Mouse (Mus musculus) intestine, embryonic 14.5 days (tissue): ENCODE measurements around the gene March1. TPM values are rescaled to one million over a fixed set of nuclear protein-coding genes. Genes with fewer than 3 reads are reported as not detected.

ENCODE experiments used
- ATAC-seq: fragments of 200-750 bp; cut with Nextera tagmentation; replicated peaks from 2 replicates; pipeline ENCODE4 v1.8.0; 2017; ENCODE audit warnings: low read depth, moderate number of reproducible peaks, moderate TSS enrichment, moderate library complexity; ENCODE audit not compliant: low FRiP score, low TSS enrichment
- DNase-seq: peaks from one replicate; pipeline ENCODE4 v3.0.0-alpha.2; 2018; ENCODE audit warnings: low spot score
- H3K27ac ChIP-seq: fragments of 300-500 bp; sonication (generic); 2 replicates; pipeline ENCODE4 v1.5.1; 2014; ENCODE audit warnings: low read depth, mild to moderate bottlenecking, control low read depth
- H3K27me3 ChIP-seq: fragments of 300-500 bp; sonication (generic); replicated peaks from 2 replicates; pipeline ENCODE4 v1.6.1; 2014; ENCODE audit warnings: low read length, control low read depth; ENCODE audit not compliant: control insufficient read depth, insufficient read depth
- H3K36me3 ChIP-seq: fragments of 300-500 bp; sonication (generic); 2 replicates; pipeline ENCODE4 v1.6.1; 2014; ENCODE audit warnings: low read length, control low read depth; ENCODE audit not compliant: control insufficient read depth, insufficient read depth
- H3K4me1 ChIP-seq: fragments of 300-500 bp; sonication (generic); replicated peaks from 2 replicates; pipeline ENCODE4 v1.6.1; 2014; ENCODE audit warnings: low read length, control low read depth, mixed read lengths; ENCODE audit not compliant: control insufficient read depth, insufficient read depth
- H3K4me2 ChIP-seq: fragments of 300-500 bp; sonication (generic); 2 replicates; pipeline ENCODE4 v1.6.1; 2014; ENCODE audit warnings: low read length
- H3K4me3 ChIP-seq: fragments of 300-500 bp; sonication (generic); 2 replicates; pipeline ENCODE4 v1.5.1; 2014; ENCODE audit warnings: low read depth, low read length, control low read depth, mixed read lengths
- H3K9ac ChIP-seq: fragments of 300-500 bp; sonication (generic); 2 replicates; pipeline ENCODE4 v1.6.1; 2014; ENCODE audit warnings: mild to moderate bottlenecking, low read length
- H3K9me3 ChIP-seq: fragments of 300-500 bp; sonication (generic); 2 replicates; pipeline ENCODE4 v1.6.1; 2016; ENCODE audit warnings: low read length, control low read depth; ENCODE audit not compliant: control insufficient read depth
- WGBS: fragments of 180-500 bp; shearing (Covaris S2); extraction: QIAGEN DNeasy Blood & Tissue Kit; methylation state at CpG from one replicate; pipeline ENCODE4 v1.1.7; 2014; 5-methylcytosine and 5-hydroxymethylcytosine counted together
- polyA plus RNA-seq: library from polyadenylated mRNA; unstranded; fragments of >200 nt; fragmentation: Nextera tagmentation; extraction: Ambion mirVana; gene quantifications from 2 replicates; pipeline ENCODE4 v1.2.1, GENCODE M21; 2014

March1 gene
- polyA plus RNA-seq, 1 experiment from 2014 or later: 1.1 TPM

GRCm38 (mm10) chr8:65661885-65662284 lies 44.2 kb downstream of the March1 start:
- Histone ChIP-seq H3K4me3 (no peak overlapping the region), H3K27ac (no peak overlapping the region), H3K9me3 (no peaks in the 10 kb centered on the region), H3K9ac (no peak overlapping the region), H3K27me3 (no peaks in the 10 kb centered on the region), H3K4me1 (no peaks in the 10 kb centered on the region), H3K4me2 (no peak overlapping the region), H3K36me3 (no peaks in the 10 kb centered on the region)
- ATAC-seq (no peak), DNase-seq (no peak)
- 84% methylated on average over 2 of the region's 2 CpGs for WGBS

- 88% methylated on average over 2 of the region's 2 CpGs for WGBS
Measured at GRCm38 (mm10) chr8:65665786-65666185, 48.1 kb downstream of the March1 start.

GRCm38 (mm10) chr8:65743066-65743465 lies 125.4 kb downstream of the March1 start:
- DNase-seq: no peak
- no peak for ATAC-seq
- no peak overlapping the region for H3K27ac ChIP-seq

More at GRCm38 (mm10) chr8:65665786-65666185, 48.1 kb downstream of the March1 start:
- Histone ChIP-seq H3K4me2 (no peak overlapping the region), H3K36me3 (no peaks in the 10 kb centered on the region), H3K9ac (no peak overlapping the region), H3K4me1 (no peaks in the 10 kb centered on the region), H3K4me3 (no peak overlapping the region), H3K9me3 (no peaks in the 10 kb centered on the region), H3K27me3 (no peaks in the 10 kb centered on the region), H3K27ac (no peak overlapping the region)
- DNase-seq (no peak), ATAC-seq (no peak)

GRCm38 (mm10) chr8:65775815-65776214 lies 158.1 kb downstream of the March1 start:
- no peak overlapping the region for H3K27ac ChIP-seq
- H3K9ac ChIP-seq: no peak overlapping the region
- no peaks in the 10 kb centered on the region for H3K27me3 ChIP-seq
- H3K36me3 ChIP-seq: no peaks in the 10 kb centered on the region
- DNase-seq: no peak
- H3K4me3 ChIP-seq: no peak overlapping the region
- H3K9me3 ChIP-seq: no peaks in the 10 kb centered on the region
- no peaks in the 10 kb centered on the region for H3K4me1 ChIP-seq
- no peak for ATAC-seq
- no peak overlapping the region for H3K4me2 ChIP-seq
- 68% methylated on average over 2 of the region's 2 CpGs for WGBS

More at GRCm38 (mm10) chr8:65743066-65743465, 125.4 kb downstream of the March1 start:
- Histone ChIP-seq H3K36me3 (no peaks in the 10 kb centered on the region), H3K4me3 (no peak overlapping the region), H3K9me3 (no peaks in the 10 kb centered on the region), H3K9ac (no peak overlapping the region), H3K4me2 (no peak overlapping the region), H3K4me1 (no peaks in the 10 kb centered on the region), H3K27me3 (no peaks in the 10 kb centered on the region)

GRCm38 (mm10) chr8:65781156-65781555 lies 163.5 kb downstream of the March1 start:
- Histone ChIP-seq H3K4me3 (no peak overlapping the region), H3K4me1 (no peaks in the 10 kb centered on the region), H3K9ac (no peak overlapping the region), H3K27me3 (no peaks in the 10 kb centered on the region), H3K27ac (no peak overlapping the region), H3K9me3 (no peaks in the 10 kb centered on the region), H3K36me3 (no peaks in the 10 kb centered on the region), H3K4me2 (no peak overlapping the region)
- DNase-seq: no peak
- 67% methylated on average over 5 of the region's 5 CpGs for WGBS
- ATAC-seq: no peak

- ATAC-seq (no peak), DNase-seq (no peak)
- H3K36me3 ChIP-seq: no peaks in the 10 kb centered on the region
- H3K9ac ChIP-seq: no peak overlapping the region
- no peaks in the 10 kb centered on the region for H3K9me3 ChIP-seq
- no peak overlapping the region for H3K4me2 ChIP-seq
- H3K4me1 ChIP-seq: no peaks in the 10 kb centered on the region
- WGBS: 95% methylated on average over 2 of the region's 2 CpGs
- no peak overlapping the region for H3K4me3 ChIP-seq
- H3K27ac ChIP-seq: no peak overlapping the region
- H3K27me3 ChIP-seq: no peaks in the 10 kb centered on the region
Measured at GRCm38 (mm10) chr8:65812971-65813370, 195.3 kb downstream of the March1 start.

GRCm38 (mm10) chr8:65922294-65923019 lies 304.8 kb downstream of the March1 start:
- Histone ChIP-seq H3K4me2 (no peak overlapping the region), H3K4me3 (no peak overlapping the region), H3K27ac (no peak overlapping the region), H3K27me3 (no peaks in the 10 kb centered on the region), H3K4me1 (no peaks in the 10 kb centered on the region), H3K36me3 (no peaks in the 10 kb centered on the region), H3K9me3 (no peaks in the 10 kb centered on the region), H3K9ac (no peak overlapping the region)
- no peak for DNase-seq
- ATAC-seq: no peak
- 82% methylated on average over 3 of the region's 3 CpGs for WGBS

- H3K4me2 ChIP-seq: no peak overlapping the region
- WGBS: 32% methylated on average over 5 of the region's 5 CpGs
- no peak overlapping the region for H3K4me3 ChIP-seq
- ATAC-seq (no peak), DNase-seq (no peak)
- no peaks in the 10 kb centered on the region for H3K36me3 ChIP-seq
- no peak overlapping the region for H3K27ac ChIP-seq
- no peaks in the 10 kb centered on the region for H3K4me1 ChIP-seq
- H3K9me3 ChIP-seq: no peaks in the 10 kb centered on the region
- no peaks in the 10 kb centered on the region for H3K27me3 ChIP-seq
- H3K9ac ChIP-seq: no peak overlapping the region
Measured at GRCm38 (mm10) chr8:65956948-65957347, 339.2 kb downstream of the March1 start.

GRCm38 (mm10) chr8:65957492-65957891 lies 339.8 kb downstream of the March1 start:
- DNase-seq: no peak
- Histone ChIP-seq H3K4me3 (no peak overlapping the region), H3K27me3 (no peaks in the 10 kb centered on the region), H3K36me3 (no peaks in the 10 kb centered on the region), H3K27ac (no peak overlapping the region), H3K9me3 (no peaks in the 10 kb centered on the region), H3K4me1 (no peaks in the 10 kb centered on the region), H3K9ac (no peak overlapping the region), H3K4me2 (no peak overlapping the region)
- ATAC-seq: no peak
